Mouse (Mus musculus) stomach, postnatal 0 days (tissue): Measurements from ENCODE around the gene Slc9b1. TPM values are rescaled to one million over a fixed set of nuclear protein-coding genes. Genes with fewer than 3 reads are reported as not detected.

Experiments used
- ATAC-seq: fragments of 200-750 bp; cut with Nextera tagmentation; 2 replicates; pipeline ENCODE4 v1.8.0; 2017; ENCODE audit not compliant: low FRiP score, low TSS enrichment
- DNase-seq: peaks from one replicate; pipeline ENCODE4 v3.0.0-alpha.2; 2016; ENCODE audit warnings: low spot score
- H3K27ac ChIP-seq: fragments of 300-500 bp; sonication (generic); replicated peaks from 2 replicates; pipeline ENCODE4 v1.5.1; 2014; ENCODE audit warnings: mild to moderate bottlenecking, control low read depth
- H3K27me3 ChIP-seq: fragments of 300-500 bp; sonication (generic); 2 replicates; pipeline ENCODE4 v1.6.1; 2014; ENCODE audit warnings: low read length; ENCODE audit not compliant: control insufficient read depth, insufficient read depth
- H3K36me3 ChIP-seq: fragments of 300-500 bp; sonication (generic); 2 replicates; pipeline ENCODE4 v1.6.1; 2014; ENCODE audit warnings: low read length, mixed read lengths; ENCODE audit not compliant: control insufficient read depth, insufficient read depth
- H3K4me1 ChIP-seq: fragments of 300-500 bp; sonication (generic); replicated peaks from 2 replicates; pipeline ENCODE4 v1.6.1; 2014; ENCODE audit warnings: antibody characterized with exemption; ENCODE audit not compliant: control insufficient read depth, insufficient read depth
- H3K4me2 ChIP-seq: fragments of 300-500 bp; sonication (generic); replicated peaks from 2 replicates; pipeline ENCODE4 v1.6.1; 2014; ENCODE audit warnings: low read depth, mild to moderate bottlenecking, control low read depth, moderate library complexity
- H3K4me3 ChIP-seq: fragments of 300-500 bp; sonication (generic); 2 replicates; pipeline ENCODE4 v1.5.1; 2014; ENCODE audit warnings: low read depth, low read length, control low read depth
- H3K9ac ChIP-seq: fragments of 300-500 bp; sonication (generic); 2 replicates; pipeline ENCODE4 v1.6.1; 2014; ENCODE audit warnings: mild to moderate bottlenecking, low read length, control low read depth, mixed read lengths
- H3K9me3 ChIP-seq: fragments of 300-500 bp; sonication (generic); 2 replicates; pipeline ENCODE4 v1.6.1; 2016; ENCODE audit warnings: low read length; ENCODE audit not compliant: control insufficient read depth
- CTCF ChIP-seq: IDR thresholded peaks from 2 replicates; pipeline ENCODE4 v1.5.1; 2016; ENCODE audit warnings: antibody characterized with exemption, low read depth, mild to moderate bottlenecking, moderate library complexity
- EP300 ChIP-seq: optimal IDR thresholded peaks from 2 replicates; pipeline ENCODE3; 2016; ENCODE audit warnings: antibody characterized with exemption
- whole genome bisulfite sequencing: fragments of 180-500 bp; shearing (Covaris S2); extraction: QIAGEN DNeasy Blood & Tissue Kit; methylation state at CpG from one replicate; pipeline ENCODE4 v1.1.7; 2014; 5-methylcytosine and 5-hydroxymethylcytosine counted together
- polyA plus RNA-seq: library from polyadenylated mRNA; unstranded; fragments of >200 nt; fragmentation: Nextera tagmentation; extraction: Ambion mirVana; gene quantifications from 2 replicates; pipeline ENCODE4 v1.2.1, GENCODE M21; 2015

The Slc9b1 gene
- polyA plus RNA-seq, 1 experiment from 2014 or later = 0.07 TPM

- DNase-seq (no peak), ATAC-seq (no peak)
- no peaks in the 10 kb centered on the region for H3K4me1 ChIP-seq
- WGBS = 23% methylated on average over 2 of the region's 2 CpGs
- no peaks in the 10 kb centered on the region for H3K27me3 ChIP-seq
- H3K9me3 ChIP-seq = no peaks in the 10 kb centered on the region
- no peak overlapping the region for H3K4me3 ChIP-seq
- no peak overlapping the region for H3K4me2 ChIP-seq
- no peaks in the 10 kb centered on the region for H3K36me3 ChIP-seq
- TF ChIP-seq CTCF (no peak), EP300 (no peak)
- no peak overlapping the region for H3K27ac ChIP-seq
- H3K9ac ChIP-seq = no peak overlapping the region
These were observed 34.8 kb upstream of the Slc9b1 start for GRCm38 (mm10) chr3:135312916-135313491.

DNA sequence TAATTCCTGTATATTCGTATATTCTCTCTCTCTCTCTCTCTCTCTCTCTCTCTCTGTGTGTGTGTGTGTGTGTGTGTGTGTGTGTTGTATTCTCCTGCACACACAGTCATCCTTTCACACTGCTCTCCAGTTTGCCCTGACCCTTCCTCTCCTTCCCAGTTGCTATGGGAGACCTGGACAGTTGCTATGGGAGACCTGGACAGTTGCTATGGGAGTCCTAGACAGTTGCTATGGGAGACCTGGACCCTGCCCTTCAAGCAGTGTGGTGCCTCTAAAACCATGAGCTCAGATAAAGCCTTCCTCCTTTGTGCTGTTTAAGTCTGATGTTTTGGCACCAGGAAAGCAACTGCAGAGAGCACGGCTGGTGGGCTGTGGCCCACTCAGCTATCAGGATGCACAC is 34.1 kb upstream of the Slc9b1 start:
- no peaks in the 10 kb centered on the region for H3K4me1 ChIP-seq
- H3K9me3 ChIP-seq = no peaks in the 10 kb centered on the region
- 66% methylated on average over 2 of the region's 2 CpGs for WGBS
- no peak overlapping the region for H3K27ac ChIP-seq
- H3K4me2 ChIP-seq = no peak overlapping the region
- ATAC-seq (no peak), DNase-seq (no peak)
- H3K36me3 ChIP-seq = no peaks in the 10 kb centered on the region
- no peaks in the 10 kb centered on the region for H3K27me3 ChIP-seq
- H3K9ac ChIP-seq = no peak overlapping the region
- no peak overlapping the region for H3K4me3 ChIP-seq
- no peak for TF ChIP-seq CTCF

GRCm38 (mm10) chr3:135314811-135315210 is 33.0 kb upstream of the Slc9b1 start:
- no peak overlapping the region for H3K4me3 ChIP-seq
- DNase-seq = no peak
- H3K9me3 ChIP-seq = no peaks in the 10 kb centered on the region
- no peak overlapping the region for H3K9ac ChIP-seq
- no peaks in the 10 kb centered on the region for H3K4me1 ChIP-seq
- H3K27ac ChIP-seq = no peak overlapping the region
- no peak overlapping the region for H3K4me2 ChIP-seq
- no peaks in the 10 kb centered on the region for H3K36me3 ChIP-seq
- TF ChIP-seq CTCF (no peak), EP300 (no peak)
- no peaks in the 10 kb centered on the region for H3K27me3 ChIP-seq
- 54% methylated on average over 2 of the region's 2 CpGs for WGBS
- ATAC-seq = no peak

- TF ChIP-seq CTCF = 0 out of 2 replicates have a peak, but pooled peaks have one; percentile 11
- TF ChIP-seq EP300 = no peak
- H3K9ac ChIP-seq = no peak overlapping the region
- H3K4me3 ChIP-seq = no peak overlapping the region
- H3K4me2 ChIP-seq = no peak overlapping the region
- 81% methylated on average over 9 of the region's 9 CpGs for WGBS
- no peaks in the 10 kb centered on the region for H3K4me1 ChIP-seq
- DNase-seq = no peak
- H3K27ac ChIP-seq = no peak overlapping the region
- no peaks in the 10 kb centered on the region for H3K9me3 ChIP-seq
- ATAC-seq = no peak
- H3K36me3 ChIP-seq = no peaks in the 10 kb centered on the region
- no peaks in the 10 kb centered on the region for H3K27me3 ChIP-seq
These were observed 32.0 kb upstream of the Slc9b1 start for GRCm38 (mm10) chr3:135315720-135316425.

DNA sequence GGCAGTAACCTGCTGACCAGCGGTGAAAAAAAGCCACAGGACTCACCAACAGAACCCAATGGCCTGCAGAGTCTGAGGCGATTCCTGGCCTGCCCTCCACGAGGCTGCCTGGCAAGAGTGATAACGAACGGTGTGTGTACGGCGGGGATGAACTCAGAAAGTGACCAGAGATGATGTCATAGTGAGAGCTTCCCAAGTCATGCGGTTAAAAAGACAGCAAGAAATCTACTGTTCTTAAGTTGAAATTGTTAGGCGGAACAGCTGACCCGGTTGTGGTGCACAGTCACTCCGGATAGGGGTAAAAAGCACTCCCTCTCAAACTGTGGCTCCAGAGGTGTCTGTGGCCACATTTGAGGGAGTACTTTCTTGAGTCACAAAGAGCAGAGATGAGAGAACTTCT is 29.5 kb upstream of the Slc9b1 start:
- Histone ChIP-seq H3K27me3 (no peaks in the 10 kb centered on the region), H3K4me3 (no peak overlapping the region), H3K9me3 (no peaks in the 10 kb centered on the region), H3K4me2 (no peak overlapping the region), H3K36me3 (no peaks in the 10 kb centered on the region), H3K9ac (no peak overlapping the region), H3K27ac (no peak overlapping the region), H3K4me1 (no peaks in the 10 kb centered on the region; the same call in 1 of the 2 replicates)
- WGBS = 75% methylated on average over 11 of the region's 11 CpGs
- DNase-seq (no peak), ATAC-seq (no peak)
- TF ChIP-seq CTCF (no peak), EP300 (no peak)

GRCm38 (mm10) chr3:135324354-135324753 is 23.5 kb upstream of the Slc9b1 start:
- no peak overlapping the region for H3K4me2 ChIP-seq
- no peak for DNase-seq
- 64% methylated on average over 6 of the region's 6 CpGs for WGBS
- no peak overlapping the region for H3K27ac ChIP-seq
- H3K4me1 ChIP-seq = no peaks in the 10 kb centered on the region; the same call in 1 of the 2 replicates
- no peaks in the 10 kb centered on the region for H3K9me3 ChIP-seq
- no peaks in the 10 kb centered on the region for H3K27me3 ChIP-seq
- TF ChIP-seq CTCF = no peak
- TF ChIP-seq EP300 = no peak
- no peak overlapping the region for H3K4me3 ChIP-seq
- H3K9ac ChIP-seq = no peak overlapping the region
- no peaks in the 10 kb centered on the region for H3K36me3 ChIP-seq
- ATAC-seq = no peak
